Mouse (Mus musculus) hindbrain, embryonic 13.5 days (tissue): Measurements from ENCODE around the gene Ccdc155. TPM values are rescaled to one million over a fixed set of nuclear protein-coding genes. Genes with fewer than 3 reads are reported as not detected.

Experiments
- ATAC-seq: fragments of 200-750 bp; cut with Nextera tagmentation; 2 replicates; pipeline ENCODE4 v1.8.0; 2017; ENCODE audit warnings: moderate TSS enrichment; ENCODE audit not compliant: low FRiP score
- H3K27ac ChIP-seq: fragments of 300-500 bp; sonication (generic); 2 replicates; pipeline ENCODE4 v1.5.1; 2015; ENCODE audit warnings: inconsistent platforms, mild to moderate bottlenecking, moderate library complexity
- H3K27me3 ChIP-seq: fragments of 300-500 bp; sonication (generic); 2 replicates; pipeline ENCODE4 v1.6.1; 2015; ENCODE audit warnings: mild to moderate bottlenecking, inconsistent platforms
- H3K36me3 ChIP-seq: fragments of 300-500 bp; sonication (generic); 2 replicates; pipeline ENCODE4 v1.6.1; 2015; ENCODE audit warnings: mild to moderate bottlenecking, inconsistent platforms
- H3K4me1 ChIP-seq: fragments of 300-500 bp; sonication (generic); replicated peaks from 2 replicates; pipeline ENCODE4 v1.6.1; 2015; ENCODE audit warnings: inconsistent platforms
- H3K4me2 ChIP-seq: fragments of 300-500 bp; sonication (generic); 2 replicates; pipeline ENCODE4 v1.6.1; 2015; ENCODE audit warnings: inconsistent platforms, mild to moderate bottlenecking, moderate library complexity
- H3K4me3 ChIP-seq: fragments of 300-500 bp; sonication (generic); 2 replicates; pipeline ENCODE4 v1.5.1; 2015; ENCODE audit warnings: mild to moderate bottlenecking, inconsistent platforms
- H3K9ac ChIP-seq: fragments of 300-500 bp; sonication (generic); 2 replicates; pipeline ENCODE4 v1.6.1; 2015; ENCODE audit warnings: mild to moderate bottlenecking, inconsistent platforms
- H3K9me3 ChIP-seq: fragments of 300-500 bp; sonication (generic); 2 replicates; pipeline ENCODE4 v1.6.1; 2016; ENCODE audit warnings: inconsistent platforms
- WGBS: fragments of 180-500 bp; shearing (Covaris S2); methylation state at CpG from one replicate; pipeline ENCODE4 v1.1.7; 2015; 5-methylcytosine and 5-hydroxymethylcytosine counted together
- polyA plus RNA-seq: library from polyadenylated mRNA; unstranded; fragments of >200 nt; fragmentation: Nextera tagmentation; extraction: Ambion mirVana; gene quantifications from 2 replicates; pipeline ENCODE4 v1.2.1, GENCODE M21; 2015

The Ccdc155 gene
- 0.49 and 0.54 TPM in 2 replicates for polyA plus RNA-seq

- 8% methylated on average over 44 of the region's 44 CpGs for WGBS
- Histone ChIP-seq H3K27me3 (peaks cover 20% of the 10 kb centered on the region), H3K4me1 (peaks cover 5% of the 10 kb centered on the region; the same call in 1 of the 2 replicates), H3K27ac (peak within 1 kb of the TSS; percentile 88), H3K9ac (peak within 1 kb of the TSS; percentile 69), H3K4me3 (peak within 1 kb of the TSS; percentile 47), H3K36me3 (no peaks in the 10 kb centered on the region), H3K4me2 (peak within 1 kb of the TSS; percentile 62), H3K9me3 (no peaks in the 10 kb centered on the region)
- ATAC-seq: peak; percentile 97
These were observed at the start of gene Ccdc155 for GRCm38 (mm10) chr7:45204380-45205143. Ccdc155 (minus strand) TSS chr7:45204892.

GRCm38 (mm10) chr7:45253806-45254205 is 49.1 kb upstream of the Ccdc155 start:
- no peak overlapping the region for H3K4me3 ChIP-seq
- H3K4me1 ChIP-seq: no peaks in the 10 kb centered on the region
- no peaks in the 10 kb centered on the region for H3K36me3 ChIP-seq
- no peak overlapping the region for H3K27ac ChIP-seq
- WGBS: 86% methylated on average over 8 of the region's 8 CpGs
- no peak overlapping the region for H3K9ac ChIP-seq
- ATAC-seq: no peak
- H3K27me3 ChIP-seq: peaks cover 12% of the 10 kb centered on the region; the same call in 1 of the 2 replicates
- no peak overlapping the region for H3K4me2 ChIP-seq
- no peaks in the 10 kb centered on the region for H3K9me3 ChIP-seq

- H3K27me3 ChIP-seq: 0 out of 2 replicates have a peak, but pooled peaks cover 3% of the 10 kb centered on the region
- 34% methylated on average over 3 of the region's 3 CpGs for WGBS
- H3K4me2 ChIP-seq: no peak overlapping the region
- H3K36me3 ChIP-seq: no peaks in the 10 kb centered on the region
- no peak for ATAC-seq
- no peaks in the 10 kb centered on the region for H3K4me1 ChIP-seq
- no peak overlapping the region for H3K27ac ChIP-seq
- no peak overlapping the region for H3K9ac ChIP-seq
- no peak overlapping the region for H3K4me3 ChIP-seq
- no peaks in the 10 kb centered on the region for H3K9me3 ChIP-seq
These were observed 43.0 kb upstream of the Ccdc155 start for GRCm38 (mm10) chr7:45247666-45248065.

GRCm38 (mm10) chr7:45241389-45241749 is 36.7 kb upstream of the Ccdc155 start:
- peak overlapping the region; percentile 68 for H3K4me2 ChIP-seq
- 78% methylated on average over 6 of the region's 6 CpGs for WGBS
- no peak for ATAC-seq
- no peak overlapping the region for H3K27ac ChIP-seq
- peak overlapping the region; percentile 61 for H3K9ac ChIP-seq
- no peaks in the 10 kb centered on the region for H3K36me3 ChIP-seq
- peaks cover 10% of the 10 kb centered on the region for H3K4me1 ChIP-seq
- H3K27me3 ChIP-seq: peaks cover 48% of the 10 kb centered on the region
- H3K4me3 ChIP-seq: peak overlapping the region; percentile 42
- no peaks in the 10 kb centered on the region for H3K9me3 ChIP-seq

GRCm38 (mm10) chr7:45240633-45241388 is 36.1 kb upstream of the Ccdc155 start, which contains the start of gene Slc6a16:
Slc6a16 (plus strand) TSS chr7:45241085.
- peaks cover 51% of the 10 kb centered on the region for H3K27me3 ChIP-seq
- no peaks in the 10 kb centered on the region for H3K9me3 ChIP-seq
- peak within 1 kb of the TSS; percentile 61 for H3K9ac ChIP-seq

GRCm38 (mm10) chr7:45240109-45240508 is 35.4 kb upstream of the Ccdc155 start:
- no peak overlapping the region for H3K9ac ChIP-seq
- no peak overlapping the region for H3K4me3 ChIP-seq
- H3K36me3 ChIP-seq: no peaks in the 10 kb centered on the region
- 71% methylated on average over 7 of the region's 7 CpGs for WGBS
- peaks cover 16% of the 10 kb centered on the region for H3K4me1 ChIP-seq
- no peak for ATAC-seq
- peak overlapping the region; percentile 68; the same call in 1 of the 2 replicates for H3K4me2 ChIP-seq
- H3K27me3 ChIP-seq: peaks cover 56% of the 10 kb centered on the region
- H3K9me3 ChIP-seq: no peaks in the 10 kb centered on the region
- H3K27ac ChIP-seq: no peak overlapping the region

More at GRCm38 (mm10) chr7:45240633-45241388, 36.1 kb upstream of the Ccdc155 start, which contains the start of gene Slc6a16:
- Histone ChIP-seq H3K4me3 (peak within 1 kb of the TSS; percentile 42), H3K4me1 (peaks cover 10% of the 10 kb centered on the region), H3K27ac (no peak within 1 kb of the TSS), H3K36me3 (no peaks in the 10 kb centered on the region), H3K4me2 (peak within 1 kb of the TSS; percentile 68)
- ATAC-seq: peak; percentile 63; the same call in 1 of the 2 replicates
- WGBS: 10% methylated on average over 53 of the region's 53 CpGs

GRCm38 (mm10) chr7:45238723-45239496 is 34.2 kb upstream of the Ccdc155 start, which contains the start of gene Cd37:
Cd37 (minus strand) TSS chr7:45239115.
- H3K4me3 ChIP-seq: no peak within 1 kb of the TSS
- no peak within 1 kb of the TSS for H3K4me2 ChIP-seq
- peaks cover 67% of the 10 kb centered on the region for H3K27me3 ChIP-seq
- H3K27ac ChIP-seq: no peak within 1 kb of the TSS
- H3K4me1 ChIP-seq: peaks cover 28% of the 10 kb centered on the region
- no peaks in the 10 kb centered on the region for H3K9me3 ChIP-seq
- H3K36me3 ChIP-seq: no peaks in the 10 kb centered on the region
- no peak for ATAC-seq
- WGBS: 37% methylated on average over 20 of the region's 20 CpGs
- no peak within 1 kb of the TSS; the same call in 1 of the 2 replicates for H3K9ac ChIP-seq

GRCm38 (mm10) chr7:45237747-45238699 is 33.3 kb upstream of the Ccdc155 start:
- Histone ChIP-seq H3K27ac (no peak overlapping the region), H3K9me3 (no peaks in the 10 kb centered on the region), H3K4me2 (no peak overlapping the region), H3K9ac (no peak overlapping the region; the same call in 1 of the 2 replicates), H3K27me3 (peaks cover 70% of the 10 kb centered on the region), H3K4me3 (no peak overlapping the region), H3K4me1 (peaks cover 37% of the 10 kb centered on the region), H3K36me3 (0 out of 2 replicates have a peak, but pooled peaks cover 1% of the 10 kb centered on the region)
- 77% methylated on average over 17 of the region's 17 CpGs for WGBS
- no peak for ATAC-seq

- H3K36me3 ChIP-seq: peaks cover 20% of the 10 kb centered on the region; the same call in 1 of the 2 replicates
- 30% methylated on average over 17 of the region's 17 CpGs for WGBS
- H3K4me2 ChIP-seq: peak overlapping the region; percentile 34
- H3K27ac ChIP-seq: 0 out of 2 replicates have a peak overlapping the region, but pooled peaks have one; percentile 30
- H3K9me3 ChIP-seq: no peaks in the 10 kb centered on the region
- no peak for ATAC-seq
- H3K4me1 ChIP-seq: peaks cover 35% of the 10 kb centered on the region
- peaks cover 57% of the 10 kb centered on the region for H3K27me3 ChIP-seq
- peak overlapping the region; percentile 39; the same call in 1 of the 2 replicates for H3K9ac ChIP-seq
- peak overlapping the region; percentile 9; the same call in 1 of the 2 replicates for H3K4me3 ChIP-seq
These were observed 31.0 kb upstream of the Ccdc155 start for GRCm38 (mm10) chr7:45235656-45236180.

- ATAC-seq: peak; percentile 65
- H3K27ac ChIP-seq: 0 out of 2 replicates have a peak overlapping the region, but pooled peaks have one; percentile 30
- H3K9ac ChIP-seq: peak overlapping the region; percentile 39; the same call in 1 of the 2 replicates
- 5% methylated on average over 21 of the region's 21 CpGs for WGBS
- H3K4me1 ChIP-seq: peaks cover 31% of the 10 kb centered on the region
- peaks cover 20% of the 10 kb centered on the region; the same call in 1 of the 2 replicates for H3K36me3 ChIP-seq
- peaks cover 52% of the 10 kb centered on the region for H3K27me3 ChIP-seq
- H3K4me3 ChIP-seq: peak overlapping the region; percentile 9; the same call in 1 of the 2 replicates
- no peaks in the 10 kb centered on the region for H3K9me3 ChIP-seq
- peak overlapping the region; percentile 34 for H3K4me2 ChIP-seq
These were observed 30.4 kb upstream of the Ccdc155 start for GRCm38 (mm10) chr7:45234922-45235571.
